Mouse (Mus musculus) intestine, embryonic 16.5 days (tissue): ENCODE results near the gene Cttnbp2. TPM values are rescaled to one million over a fixed set of nuclear protein-coding genes. Genes with fewer than 3 reads are reported as not detected.

Source experiments
- ATAC-seq: fragments of 200-750 bp; cut with Nextera tagmentation; 2 replicates; pipeline ENCODE4 v1.8.0; 2017; ENCODE audit warnings: moderate TSS enrichment, moderate library complexity
- H3K27ac ChIP-seq: fragments of 300-500 bp; sonication (generic); 2 replicates; pipeline ENCODE4 v1.5.1; 2014; ENCODE audit warnings: mild to moderate bottlenecking, low read length
- H3K27me3 ChIP-seq: fragments of 300-500 bp; sonication (generic); replicated peaks from 2 replicates; pipeline ENCODE4 v1.6.1; 2014; ENCODE audit warnings: low read length, control low read depth, mixed read lengths; ENCODE audit not compliant: control insufficient read depth, insufficient read depth
- H3K36me3 ChIP-seq: fragments of 300-500 bp; sonication (generic); 2 replicates; pipeline ENCODE4 v1.6.1; 2014; ENCODE audit warnings: low read length, control low read depth; ENCODE audit not compliant: control insufficient read depth, insufficient read depth
- H3K4me1 ChIP-seq: fragments of 300-500 bp; sonication (generic); 2 replicates; pipeline ENCODE4 v1.6.1; 2014; ENCODE audit warnings: low read length, control low read depth, mixed read lengths; ENCODE audit not compliant: control insufficient read depth, insufficient read depth
- H3K4me2 ChIP-seq: fragments of 300-500 bp; sonication (generic); 2 replicates; pipeline ENCODE4 v1.6.1; 2014; ENCODE audit warnings: low read depth, low read length, control low read depth
- H3K4me3 ChIP-seq: fragments of 300-500 bp; sonication (generic); 2 replicates; pipeline ENCODE4 v1.5.1; 2014; ENCODE audit warnings: mild to moderate bottlenecking, low read length
- H3K9ac ChIP-seq: fragments of 300-500 bp; sonication (generic); 2 replicates; pipeline ENCODE4 v1.6.1; 2014; ENCODE audit warnings: low read depth, low read length
- H3K9me3 ChIP-seq: fragments of 300-500 bp; sonication (generic); 2 replicates; pipeline ENCODE4 v1.6.1; 2016; ENCODE audit warnings: low read length, control low read depth; ENCODE audit not compliant: control insufficient read depth
- WGBS: fragments of 180-500 bp; shearing (Covaris S2); extraction: QIAGEN DNeasy Blood & Tissue Kit; methylation state at CpG from one replicate; pipeline ENCODE4 v1.1.7; 2014; 5-methylcytosine and 5-hydroxymethylcytosine counted together
- polyA plus RNA-seq: library from polyadenylated mRNA; unstranded; fragments of >200 nt; fragmentation: Nextera tagmentation; extraction: Ambion mirVana; gene quantifications from 2 replicates; pipeline ENCODE4 v1.2.1, GENCODE M21; 2015

Cttnbp2 gene
- polyA plus RNA-seq, 1 experiment from 2014 or later = 9.7 TPM

DNA sequence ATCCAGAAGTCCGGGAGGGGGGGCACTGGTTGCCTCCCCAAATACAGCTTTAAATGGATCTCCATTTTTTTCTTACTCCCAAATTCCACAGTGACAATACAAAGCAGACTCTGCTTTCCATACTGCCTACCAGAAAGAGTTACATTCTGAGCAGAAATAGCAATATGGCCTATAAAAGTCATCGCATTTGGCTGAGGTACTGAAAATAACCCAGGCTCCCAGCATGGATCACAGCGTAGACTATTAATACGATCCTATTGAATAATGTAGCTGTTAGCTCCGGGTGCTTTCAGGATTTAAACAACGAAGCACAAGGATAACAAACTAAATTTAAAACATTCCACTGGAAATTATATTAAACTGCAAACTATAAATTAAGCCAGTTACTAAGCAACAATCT, 2.8 kb downstream of the Cttnbp2 start:
- Histone ChIP-seq H3K36me3 (no peaks in the 10 kb centered on the region), H3K9me3 (no peaks in the 10 kb centered on the region), H3K9ac (no peak overlapping the region), H3K27ac (no peak overlapping the region), H3K27me3 (no peaks in the 10 kb centered on the region), H3K4me1 (peaks cover 5% of the 10 kb centered on the region; the same call in 1 of the 2 replicates), H3K4me3 (no peak overlapping the region), H3K4me2 (no peak overlapping the region)
- ATAC-seq = no peak
- WGBS = 59% methylated on average over 6 of the region's 6 CpGs

- Histone ChIP-seq H3K27ac (no peak overlapping the region), H3K9me3 (no peaks in the 10 kb centered on the region), H3K4me2 (no peak overlapping the region), H3K4me3 (no peak overlapping the region), H3K4me1 (no peaks in the 10 kb centered on the region), H3K9ac (no peak overlapping the region), H3K36me3 (no peaks in the 10 kb centered on the region), H3K27me3 (no peaks in the 10 kb centered on the region)
- ATAC-seq = no peak
- 68% methylated on average over 2 of the region's 2 CpGs for WGBS
Measured at GRCm38 (mm10) chr6:18508036-18508435, 6.6 kb downstream of the Cttnbp2 start.

DNA sequence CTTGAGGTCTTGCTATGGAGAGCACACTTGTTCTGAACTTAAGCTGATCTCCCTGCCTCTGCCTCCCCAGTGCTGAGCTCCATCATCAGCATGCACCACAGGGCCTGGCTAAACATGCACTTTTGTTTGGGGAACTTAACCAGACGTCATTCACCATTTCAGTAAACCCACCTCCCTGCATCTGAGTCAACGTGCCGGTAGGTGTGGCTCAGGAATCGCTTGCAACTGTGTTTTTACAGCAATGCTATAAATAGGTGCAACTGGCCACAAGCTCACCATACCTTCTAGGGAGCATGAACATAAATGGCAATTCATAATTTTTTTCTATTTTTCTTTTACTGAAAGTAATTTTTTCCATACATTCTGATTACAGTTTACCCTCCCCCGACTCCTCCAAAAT, 14.8 kb downstream of the Cttnbp2 start:
- H3K36me3 ChIP-seq = no peaks in the 10 kb centered on the region
- no peaks in the 10 kb centered on the region for H3K27me3 ChIP-seq
- no peak overlapping the region for H3K4me3 ChIP-seq
- H3K9ac ChIP-seq = no peak overlapping the region
- H3K27ac ChIP-seq = no peak overlapping the region
- WGBS = 47% methylated on average over 5 of the region's 5 CpGs
- H3K9me3 ChIP-seq = no peaks in the 10 kb centered on the region
- ATAC-seq = no peak
- H3K4me1 ChIP-seq = no peaks in the 10 kb centered on the region
- H3K4me2 ChIP-seq = no peak overlapping the region

GRCm38 (mm10) chr6:18492977-18493376, 21.7 kb downstream of the Cttnbp2 start:
- H3K27me3 ChIP-seq = no peaks in the 10 kb centered on the region
- H3K27ac ChIP-seq = no peak overlapping the region
- H3K4me1 ChIP-seq = no peaks in the 10 kb centered on the region
- H3K9ac ChIP-seq = no peak overlapping the region
- no peaks in the 10 kb centered on the region for H3K36me3 ChIP-seq
- H3K4me2 ChIP-seq = no peak overlapping the region
- 76% methylated on average over 1 of the region's 1 CpGs for WGBS
- no peaks in the 10 kb centered on the region for H3K9me3 ChIP-seq
- ATAC-seq = no peak
- no peak overlapping the region for H3K4me3 ChIP-seq

DNA sequence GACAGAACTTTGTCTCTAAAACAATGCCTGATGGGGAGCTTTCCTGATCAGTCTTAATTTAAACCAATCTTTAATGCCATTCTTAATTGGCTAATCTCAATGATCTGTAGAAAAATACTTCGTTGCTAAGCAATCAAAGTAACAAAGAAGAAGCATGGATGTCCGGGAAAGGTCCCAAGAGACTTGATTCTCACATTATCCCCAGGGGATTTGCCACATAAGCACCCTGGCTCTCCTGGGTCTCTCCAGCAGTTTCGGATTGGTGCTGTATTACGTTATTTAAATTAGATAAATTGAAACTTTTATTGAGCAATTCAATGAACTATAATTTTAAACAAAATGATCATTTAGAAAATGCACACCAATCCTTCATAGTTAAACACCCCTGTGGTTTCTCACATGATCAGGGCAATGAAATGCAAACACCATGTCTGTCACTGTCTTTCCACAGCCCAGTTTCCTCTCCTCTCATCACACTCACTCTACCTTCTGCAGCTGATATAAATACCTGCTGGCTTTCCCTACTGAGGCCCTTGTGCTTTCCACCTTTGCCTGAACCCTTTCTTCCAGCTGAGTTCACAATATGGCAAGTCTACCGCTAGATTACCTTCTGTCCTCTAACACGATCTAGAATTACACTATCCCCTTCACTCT, 22.3 kb downstream of the Cttnbp2 start:
- ATAC-seq = no peak
- H3K9ac ChIP-seq = no peak overlapping the region
- no peaks in the 10 kb centered on the region for H3K9me3 ChIP-seq
- no peak overlapping the region for H3K27ac ChIP-seq
- no peaks in the 10 kb centered on the region for H3K36me3 ChIP-seq
- H3K4me3 ChIP-seq = no peak overlapping the region
- H3K27me3 ChIP-seq = no peaks in the 10 kb centered on the region
- no peaks in the 10 kb centered on the region for H3K4me1 ChIP-seq
- WGBS = 76% methylated on average over 6 of the region's 6 CpGs
- H3K4me2 ChIP-seq = no peak overlapping the region

DNA sequence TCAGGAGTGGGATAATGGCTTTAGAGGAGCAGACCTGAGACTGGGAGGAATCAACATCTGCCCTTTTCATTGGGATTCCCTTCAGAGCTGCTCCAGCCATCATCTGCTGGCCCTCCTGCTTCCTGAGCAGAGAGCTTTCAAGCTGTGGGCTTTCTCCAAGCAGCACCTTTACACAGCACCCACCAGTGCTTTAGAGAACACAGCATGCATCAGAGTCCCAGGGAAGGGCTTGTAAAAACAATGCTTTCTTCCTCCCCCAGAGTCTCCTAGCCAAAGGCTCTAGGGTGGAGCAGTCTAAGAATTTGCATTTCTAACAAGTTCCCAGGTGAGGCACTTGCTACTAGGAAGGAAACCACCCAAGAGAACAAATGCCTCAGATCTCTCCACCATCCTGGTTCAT, 29.6 kb downstream of the Cttnbp2 start:
- ATAC-seq = no peak
- no peak overlapping the region for H3K27ac ChIP-seq
- no peak overlapping the region for H3K9ac ChIP-seq
- H3K4me1 ChIP-seq = no peaks in the 10 kb centered on the region
- no peak overlapping the region for H3K4me2 ChIP-seq
- no peaks in the 10 kb centered on the region for H3K27me3 ChIP-seq
- H3K9me3 ChIP-seq = no peaks in the 10 kb centered on the region
- no peak overlapping the region for H3K4me3 ChIP-seq
- no peaks in the 10 kb centered on the region for H3K36me3 ChIP-seq

GRCm38 (mm10) chr6:18484061-18484460, 30.6 kb downstream of the Cttnbp2 start:
- 74% methylated on average over 5 of the region's 5 CpGs for WGBS
- no peak for ATAC-seq
- H3K9ac ChIP-seq = no peak overlapping the region
- H3K27me3 ChIP-seq = no peaks in the 10 kb centered on the region
- H3K4me3 ChIP-seq = no peak overlapping the region
- no peak overlapping the region for H3K4me2 ChIP-seq
- no peaks in the 10 kb centered on the region for H3K36me3 ChIP-seq
- H3K4me1 ChIP-seq = no peaks in the 10 kb centered on the region
- H3K27ac ChIP-seq = no peak overlapping the region
- H3K9me3 ChIP-seq = no peaks in the 10 kb centered on the region

GRCm38 (mm10) chr6:18482546-18482945, 32.1 kb downstream of the Cttnbp2 start:
- Histone ChIP-seq H3K9ac (no peak overlapping the region), H3K9me3 (no peaks in the 10 kb centered on the region), H3K36me3 (no peaks in the 10 kb centered on the region), H3K27ac (no peak overlapping the region), H3K4me2 (no peak overlapping the region), H3K4me3 (no peak overlapping the region), H3K4me1 (no peaks in the 10 kb centered on the region), H3K27me3 (no peaks in the 10 kb centered on the region)
- no peak for ATAC-seq

DNA sequence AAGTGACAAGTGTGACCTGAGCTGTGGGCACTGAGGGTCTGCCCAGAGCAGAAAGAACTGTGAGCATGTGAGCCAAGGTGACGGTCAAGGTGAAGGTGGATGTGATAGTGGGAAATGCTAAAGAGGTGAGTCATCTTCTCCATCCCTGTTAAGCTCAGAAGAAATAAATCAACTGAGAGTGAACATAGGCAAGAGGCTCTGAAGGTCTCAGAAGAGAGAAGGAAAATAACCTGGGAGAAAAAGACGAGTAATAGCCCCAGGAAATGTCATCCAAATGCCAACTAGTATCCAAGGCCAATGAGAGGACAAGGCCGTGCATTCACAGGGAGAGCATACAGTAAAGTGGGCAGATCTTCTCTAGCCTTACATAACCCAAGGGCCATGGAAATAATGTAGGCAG, 32.9 kb downstream of the Cttnbp2 start:
- no peak overlapping the region for H3K4me2 ChIP-seq
- H3K9me3 ChIP-seq = no peaks in the 10 kb centered on the region
- WGBS = 75% methylated on average over 3 of the region's 3 CpGs
- H3K9ac ChIP-seq = no peak overlapping the region
- no peaks in the 10 kb centered on the region for H3K4me1 ChIP-seq
- H3K36me3 ChIP-seq = no peaks in the 10 kb centered on the region
- ATAC-seq = no peak
- no peak overlapping the region for H3K4me3 ChIP-seq
- no peak overlapping the region for H3K27ac ChIP-seq
- H3K27me3 ChIP-seq = no peaks in the 10 kb centered on the region

- no peaks in the 10 kb centered on the region for H3K27me3 ChIP-seq
- no peaks in the 10 kb centered on the region for H3K36me3 ChIP-seq
- no peaks in the 10 kb centered on the region for H3K9me3 ChIP-seq
- H3K4me1 ChIP-seq = no peaks in the 10 kb centered on the region
- WGBS = 81% methylated on average over 1 of the region's 1 CpGs
- H3K9ac ChIP-seq = no peak overlapping the region
- H3K4me2 ChIP-seq = no peak overlapping the region
- no peak overlapping the region for H3K4me3 ChIP-seq
- no peak for ATAC-seq
- H3K27ac ChIP-seq = no peak overlapping the region
Measured at GRCm38 (mm10) chr6:18477313-18477930, 37.2 kb downstream of the Cttnbp2 start.
